Mouse (Mus musculus) E14TG2a.4 (cell line): ENCODE data around the gene Ms4a10.

Experiments used
- H3K27me3 ChIP-seq: 2 replicates; pipeline ENCODE4 v1.6.1; 2014; ENCODE audit warnings: low read length, control low read depth; ENCODE audit not compliant: insufficient read depth
- H3K36me3 ChIP-seq: 2 replicates; pipeline ENCODE4 v1.6.1; 2014; ENCODE audit warnings: low read length, control low read depth; ENCODE audit not compliant: insufficient read depth
- H3K4me1 ChIP-seq: replicated peaks from 2 replicates; pipeline ENCODE4 v1.6.1; 2014; ENCODE audit warnings: low read depth, low read length, control low read depth
- H3K4me3 ChIP-seq: replicated peaks from 2 replicates; pipeline ENCODE4 v1.5.1; 2014; ENCODE audit warnings: mild to moderate bottlenecking, low read length
- H3K9me3 ChIP-seq: 2 replicates; pipeline ENCODE4 v1.6.1; 2014; ENCODE audit warnings: low read length, control low read depth
- CTCF ChIP-seq: conservative IDR thresholded peaks from 2 replicates; pipeline ENCODE4 v1.5.1; 2014; ENCODE audit warnings: low read length
- NANOG ChIP-seq: IDR thresholded peaks from 2 replicates; pipeline ENCODE4 v1.6.1; 2014; ENCODE audit warnings: borderline replicate concordance, low read length, mixed read lengths
- POU5F1 ChIP-seq: IDR thresholded peaks from 2 replicates; pipeline ENCODE4 v1.6.1; 2014; ENCODE audit warnings: low read length, borderline replicate concordance

The Ms4a10 gene

GRCm38 (mm10) chr19:10973187-10973586 is 1.3 kb downstream of the Ms4a10 start:
- H3K4me1 ChIP-seq, result peaks cover 47% of the 10 kb centered on the region
- peaks cover 6% of the 10 kb centered on the region for H3K9me3 ChIP-seq
- peak overlapping the region; percentile 43 for H3K4me3 ChIP-seq
- TF ChIP-seq CTCF (no peak), NANOG (no peak), POU5F1 (no peak)
- H3K36me3 ChIP-seq, result no peaks in the 10 kb centered on the region
- H3K27me3 ChIP-seq, result peaks cover 11% of the 10 kb centered on the region

GRCm38 (mm10) chr19:10972660-10973059 is 1.8 kb downstream of the Ms4a10 start:
- Histone ChIP-seq H3K27me3 (peaks cover 16% of the 10 kb centered on the region), H3K36me3 (no peaks in the 10 kb centered on the region), H3K4me3 (peak overlapping the region; percentile 43; the same call in 1 of the 2 replicates)

DNA sequence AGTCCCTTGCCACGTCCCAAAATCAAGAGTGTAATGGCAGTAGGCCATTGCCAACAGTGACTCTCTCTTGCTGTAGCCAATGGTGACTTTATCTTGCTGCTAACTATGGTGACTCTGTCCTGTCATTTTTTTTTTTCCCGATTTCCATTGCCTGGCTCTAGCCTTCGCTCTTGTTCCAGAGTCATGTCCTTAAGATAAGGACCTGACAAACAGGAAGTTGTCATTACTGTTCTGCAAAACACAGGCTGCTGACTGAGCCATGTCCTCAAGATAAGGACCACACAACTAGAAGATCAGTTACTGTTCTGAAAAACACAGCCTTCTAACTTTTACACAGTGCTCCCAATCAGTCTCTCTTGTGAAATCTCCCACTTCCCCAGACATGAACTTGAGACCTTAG is 4.0 kb downstream of the Ms4a10 start:
- TF ChIP-seq NANOG (no peak), CTCF (no peak), POU5F1 (no peak)
- Histone ChIP-seq H3K4me1 (peaks cover 38% of the 10 kb centered on the region), H3K4me3 (no peak overlapping the region), H3K27me3 (peaks cover 37% of the 10 kb centered on the region), H3K9me3 (peaks cover 6% of the 10 kb centered on the region), H3K36me3 (no peaks in the 10 kb centered on the region)

More at GRCm38 (mm10) chr19:10972660-10973059, 1.8 kb downstream of the Ms4a10 start:
- Histone ChIP-seq H3K9me3 (peaks cover 6% of the 10 kb centered on the region), H3K4me1 (peaks cover 47% of the 10 kb centered on the region)
- TF ChIP-seq NANOG (peak; percentile 89), CTCF (no peak), POU5F1 (peak; percentile 86; the same call in 1 of the 2 replicates)

DNA sequence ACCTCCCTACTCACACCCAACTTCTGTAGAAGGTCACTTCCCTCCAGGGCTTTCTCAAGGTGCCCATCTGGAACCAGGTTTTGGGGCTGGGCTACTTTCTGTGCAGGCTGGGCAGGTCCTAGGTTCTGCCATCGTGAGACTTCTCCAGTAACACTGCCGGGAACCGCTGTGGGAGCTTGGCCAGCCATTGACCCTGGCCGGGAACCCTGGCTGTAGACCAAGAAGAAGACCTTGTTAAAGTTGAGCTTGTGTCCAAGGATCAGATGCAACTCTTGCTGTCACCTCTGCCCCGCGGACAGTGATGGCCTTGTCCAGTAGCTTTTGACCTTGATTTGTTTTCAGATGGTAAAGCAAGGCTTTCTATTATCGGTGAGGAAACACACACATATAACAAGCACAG is 5.9 kb downstream of the Ms4a10 start:
- Histone ChIP-seq H3K36me3 (no peaks in the 10 kb centered on the region), H3K27me3 (peaks cover 53% of the 10 kb centered on the region), H3K9me3 (peaks cover 6% of the 10 kb centered on the region), H3K4me1 (peaks cover 20% of the 10 kb centered on the region), H3K4me3 (no peak overlapping the region)
- TF ChIP-seq POU5F1 (no peak), NANOG (no peak), CTCF (no peak)

GRCm38 (mm10) chr19:10965721-10966120 is 8.7 kb downstream of the Ms4a10 start:
- Histone ChIP-seq H3K27me3 (peaks cover 69% of the 10 kb centered on the region), H3K4me3 (no peak overlapping the region), H3K4me1 (no peaks in the 10 kb centered on the region), H3K36me3 (no peaks in the 10 kb centered on the region), H3K9me3 (peaks cover 4% of the 10 kb centered on the region)
- TF ChIP-seq CTCF, result no peak

DNA sequence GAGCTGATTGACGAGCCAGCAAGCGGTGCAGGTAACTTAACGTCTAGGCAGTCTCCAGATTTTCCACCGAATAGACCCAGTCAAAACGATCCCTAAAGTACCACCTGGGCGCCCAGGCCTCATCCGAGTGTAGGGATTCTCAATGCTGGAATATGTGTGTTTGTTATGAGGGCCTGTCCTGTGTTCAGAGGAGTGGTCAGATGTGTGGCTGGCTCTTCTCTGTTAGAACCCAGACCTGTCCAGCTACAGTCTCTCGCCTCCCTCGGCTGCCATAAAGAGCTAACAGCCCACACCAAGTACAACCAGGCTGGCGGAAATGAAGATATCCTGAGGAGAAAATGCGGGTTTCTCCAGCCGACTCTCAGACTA is 14.5 kb downstream of the Ms4a10 start:
- Histone ChIP-seq H3K4me3 (no peak overlapping the region), H3K36me3 (no peaks in the 10 kb centered on the region), H3K27me3 (peaks cover 31% of the 10 kb centered on the region), H3K9me3 (no peaks in the 10 kb centered on the region), H3K4me1 (peaks cover 15% of the 10 kb centered on the region)
- TF ChIP-seq CTCF (no peak), POU5F1 (no peak), NANOG (no peak)

- H3K9me3 ChIP-seq, result no peaks in the 10 kb centered on the region
- no peak overlapping the region for H3K4me3 ChIP-seq
- TF ChIP-seq POU5F1 (no peak), CTCF (peak; percentile 59)
- H3K36me3 ChIP-seq, result no peaks in the 10 kb centered on the region
- peaks cover 25% of the 10 kb centered on the region for H3K27me3 ChIP-seq
- peaks cover 15% of the 10 kb centered on the region for H3K4me1 ChIP-seq
Measured at GRCm38 (mm10) chr19:10959085-10959977, 15.1 kb downstream of the Ms4a10 start.

- Histone ChIP-seq H3K9me3 (no peaks in the 10 kb centered on the region), H3K27me3 (peaks cover 20% of the 10 kb centered on the region)
Measured at GRCm38 (mm10) chr19:10952021-10952939, 22.2 kb downstream of the Ms4a10 start.

More at GRCm38 (mm10) chr19:10952021-10952939, 22.2 kb downstream of the Ms4a10 start:
- H3K36me3 ChIP-seq, result peaks cover 6% of the 10 kb centered on the region
- H3K4me3 ChIP-seq, result no peak overlapping the region
- peaks cover 29% of the 10 kb centered on the region for H3K4me1 ChIP-seq
- TF ChIP-seq CTCF (no peak), NANOG (no peak), POU5F1 (no peak)
